Mouse (Mus musculus) bone marrow, adult 2 months (tissue): ENCODE results near the gene Cblb.

Experiments
- CTCF ChIP-seq: fragments of 200-500 bp; IDR thresholded peaks from 2 replicates; pipeline ENCODE4 v1.5.1; 2011; ENCODE audit warnings: low read length, control low read depth; ENCODE audit not compliant: control insufficient read depth, insufficient read depth
- POLR2A ChIP-seq: fragments of 200-500 bp; IDR thresholded peaks from 2 replicates; pipeline ENCODE4 v1.6.1; 2011; ENCODE audit warnings: low read depth, mild to moderate bottlenecking, control low read depth, low read length, borderline replicate concordance; ENCODE audit not compliant: control insufficient read depth

GRCm38 (mm10) chr16:52145552-52145951, 114.5 kb downstream of the Cblb start:
- TF ChIP-seq CTCF, result no peak
- TF ChIP-seq POLR2A, result no peak
